Mouse (Mus musculus): ENCODE data around the gene Sdf4. TPM values are rescaled to one million over a fixed set of nuclear protein-coding genes. Genes with fewer than 3 reads are reported as not detected.

The Sdf4 gene
- polyA plus RNA-seq, 1 experiment from 2014 or later, result 73.2 TPM

GRCm38 (mm10) chr4:156021381-156021780, 28.7 kb downstream of the Sdf4 start:
- Histone ChIP-seq H3K4me1 (ENCODE audit: control insufficient read depth, low read depth, low read length) (peaks cover 5% of the 10 kb centered on the region; the same call in 1 of the 2 replicates), H3K9ac (ENCODE audit: low read depth, low read length) (no peak overlapping the region), H3K9me3 (replicated peaks; ENCODE audit: control insufficient read depth, low read length) (no peaks in the 10 kb centered on the region), H3K36me3 (ENCODE audit: control insufficient read depth, insufficient read depth) (no peaks in the 10 kb centered on the region), H3K4me2 (ENCODE audit: low read depth, low read length) (no peak overlapping the region), H3K27me3 (ENCODE audit: control insufficient read depth, insufficient read depth, low read depth, low read length) (no peaks in the 10 kb centered on the region), H3K27ac (ENCODE audit: low read length) (no peak overlapping the region), H3K4me3 (ENCODE audit: low read depth, low read length) (no peak overlapping the region)
- no peak for ATAC-seq (ENCODE audit: low read depth)
- 53% methylated on average over 3 of the region's 3 CpGs for WGBS (ENCODE audit: insufficient replicate concordance)

DNA sequence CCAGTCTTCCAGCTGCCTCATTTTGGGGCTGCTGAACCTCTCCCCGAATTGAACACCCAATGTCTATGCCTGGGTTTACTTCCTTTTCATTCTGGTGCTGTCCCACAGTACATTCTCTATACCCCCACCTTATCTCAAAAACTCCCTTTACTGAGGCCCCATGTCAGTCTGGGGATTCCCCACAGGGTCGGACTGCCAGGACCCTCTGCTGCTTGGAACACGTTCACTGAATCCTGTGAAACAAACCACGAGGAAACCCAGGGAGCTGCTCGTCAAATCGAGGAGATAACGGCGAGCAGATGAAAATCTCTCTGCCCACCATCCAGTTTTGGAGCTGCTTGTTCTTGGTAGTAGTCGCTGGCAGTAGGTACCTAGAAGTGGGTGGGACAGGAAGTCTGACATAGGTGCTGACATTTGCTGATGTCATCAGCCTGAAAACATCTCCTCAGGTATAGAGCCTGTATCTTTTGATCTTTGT, 29.3 kb downstream of the Sdf4 start:
- Histone ChIP-seq H3K36me3 (ENCODE audit: control insufficient read depth, insufficient read depth) (no peaks in the 10 kb centered on the region), H3K9ac (ENCODE audit: low read depth, low read length) (no peak overlapping the region), H3K27ac (ENCODE audit: low read length) (no peak overlapping the region), H3K4me1 (ENCODE audit: control insufficient read depth, low read depth, low read length) (peaks cover 6% of the 10 kb centered on the region; the same call in 1 of the 2 replicates), H3K9me3 (replicated peaks; ENCODE audit: control insufficient read depth, low read length) (no peaks in the 10 kb centered on the region), H3K4me2 (ENCODE audit: low read depth, low read length) (no peak overlapping the region), H3K27me3 (ENCODE audit: control insufficient read depth, insufficient read depth, low read depth, low read length) (no peaks in the 10 kb centered on the region), H3K4me3 (ENCODE audit: low read depth, low read length) (no peak overlapping the region)
- 19% methylated on average over 9 of the region's 9 CpGs for WGBS (ENCODE audit: insufficient replicate concordance)
- ATAC-seq (ENCODE audit: low read depth), result no peak

- Histone ChIP-seq H3K4me3 (ENCODE audit: low read depth, low read length) (no peak overlapping the region), H3K9me3 (replicated peaks; ENCODE audit: control insufficient read depth, low read length) (no peaks in the 10 kb centered on the region), H3K36me3 (ENCODE audit: control insufficient read depth, insufficient read depth) (no peaks in the 10 kb centered on the region), H3K4me2 (ENCODE audit: low read depth, low read length) (no peak overlapping the region), H3K27ac (ENCODE audit: low read length) (no peak overlapping the region), H3K4me1 (ENCODE audit: control insufficient read depth, low read depth, low read length) (peaks cover 6% of the 10 kb centered on the region; the same call in 1 of the 2 replicates), H3K9ac (ENCODE audit: low read depth, low read length) (no peak overlapping the region), H3K27me3 (ENCODE audit: control insufficient read depth, insufficient read depth, low read depth, low read length) (no peaks in the 10 kb centered on the region)
- 74% methylated on average over 9 of the region's 9 CpGs for WGBS (ENCODE audit: insufficient replicate concordance)
- no peak for ATAC-seq (ENCODE audit: low read depth)
These were observed 30.8 kb downstream of the Sdf4 start for GRCm38 (mm10) chr4:156023520-156023919.

GRCm38 (mm10) chr4:156024184-156024583, 31.5 kb downstream of the Sdf4 start:
- Histone ChIP-seq H3K4me2 (ENCODE audit: low read depth, low read length) (no peak overlapping the region), H3K36me3 (ENCODE audit: control insufficient read depth, insufficient read depth) (no peaks in the 10 kb centered on the region), H3K9me3 (replicated peaks; ENCODE audit: control insufficient read depth, low read length) (no peaks in the 10 kb centered on the region), H3K4me1 (ENCODE audit: control insufficient read depth, low read depth, low read length) (peaks cover 6% of the 10 kb centered on the region; the same call in 1 of the 2 replicates), H3K9ac (ENCODE audit: low read depth, low read length) (no peak overlapping the region), H3K27ac (ENCODE audit: low read length) (no peak overlapping the region), H3K4me3 (ENCODE audit: low read depth, low read length) (no peak overlapping the region), H3K27me3 (ENCODE audit: control insufficient read depth, insufficient read depth, low read depth, low read length) (no peaks in the 10 kb centered on the region)
- 81% methylated on average over 7 of the region's 7 CpGs for WGBS (ENCODE audit: insufficient replicate concordance)
- ATAC-seq (ENCODE audit: low read depth), result no peak

DNA sequence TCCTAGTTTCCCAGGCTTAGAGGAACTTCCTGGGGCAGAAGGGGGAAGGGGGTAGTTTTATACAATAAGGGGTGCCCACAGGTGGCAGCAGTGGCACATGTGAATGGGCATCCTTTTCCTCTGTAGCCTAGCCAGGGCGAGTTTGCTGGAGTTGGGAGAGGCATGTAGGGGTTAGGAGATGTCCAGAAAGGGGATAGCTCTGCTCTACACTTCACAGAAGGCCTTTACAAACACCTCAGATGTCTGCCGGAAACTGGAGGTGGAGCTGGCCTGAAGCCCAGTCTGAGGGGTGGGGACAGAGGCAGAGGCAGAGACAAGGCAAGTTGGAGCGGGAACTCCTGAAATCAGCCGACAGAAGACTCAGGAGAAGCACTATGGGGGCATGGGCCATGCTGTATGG, 33.3 kb downstream of the Sdf4 start, which contains the start of gene Tnfrsf18:
Gene Tnfrsf18 (plus strand): TSS at position 152 of the 400 bp plus-strand sequence.
- ATAC-seq (ENCODE audit: low read depth), result peak; percentile 16; the same call in 1 of the 2 replicates
- Histone ChIP-seq H3K4me2 (ENCODE audit: low read depth, low read length) (no peak within 1 kb of the TSS), H3K27ac (ENCODE audit: low read length) (no peak within 1 kb of the TSS), H3K36me3 (ENCODE audit: control insufficient read depth, insufficient read depth) (no peaks in the 10 kb centered on the region), H3K4me3 (ENCODE audit: low read depth, low read length) (no peak within 1 kb of the TSS), H3K27me3 (ENCODE audit: control insufficient read depth, insufficient read depth, low read depth, low read length) (no peaks in the 10 kb centered on the region), H3K9me3 (replicated peaks; ENCODE audit: control insufficient read depth, low read length) (no peaks in the 10 kb centered on the region), H3K4me1 (ENCODE audit: control insufficient read depth, low read depth, low read length) (peaks cover 8% of the 10 kb centered on the region; the same call in 1 of the 2 replicates), H3K9ac (ENCODE audit: low read depth, low read length) (no peak within 1 kb of the TSS)
- 35% methylated on average over 4 of the region's 4 CpGs for WGBS (ENCODE audit: insufficient replicate concordance)

DNA sequence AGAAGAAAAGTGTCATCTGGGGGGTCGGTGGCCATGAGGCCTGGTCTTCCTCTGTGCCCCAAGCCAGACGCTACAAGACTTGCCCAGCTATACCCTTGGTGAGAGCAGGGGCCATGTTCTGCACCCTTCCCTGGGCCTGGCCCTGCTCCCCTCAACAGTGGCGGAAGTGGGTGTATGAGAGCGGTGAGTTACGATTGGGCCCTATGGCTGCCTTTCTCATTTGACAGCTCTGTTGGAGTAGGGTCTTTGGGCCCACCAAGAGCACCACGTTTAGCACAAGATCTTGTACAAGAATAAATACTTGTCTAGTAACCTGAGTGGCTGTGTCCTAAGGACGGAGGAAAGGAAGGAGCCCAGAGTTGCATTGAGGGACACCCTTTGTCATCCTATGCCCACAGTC, 35.9 kb downstream of the Sdf4 start:
- Histone ChIP-seq H3K9me3 (replicated peaks; ENCODE audit: control insufficient read depth, low read length) (no peaks in the 10 kb centered on the region), H3K36me3 (ENCODE audit: control insufficient read depth, insufficient read depth) (no peaks in the 10 kb centered on the region), H3K27ac (ENCODE audit: low read length) (no peak overlapping the region), H3K4me1 (ENCODE audit: control insufficient read depth, low read depth, low read length) (peaks cover 11% of the 10 kb centered on the region; the same call in 1 of the 2 replicates), H3K4me3 (ENCODE audit: low read depth, low read length) (no peak overlapping the region), H3K4me2 (ENCODE audit: low read depth, low read length) (no peak overlapping the region), H3K27me3 (ENCODE audit: control insufficient read depth, insufficient read depth, low read depth, low read length) (no peaks in the 10 kb centered on the region), H3K9ac (ENCODE audit: low read depth, low read length) (no peak overlapping the region)
- ATAC-seq (ENCODE audit: low read depth), result no peak
- WGBS (ENCODE audit: insufficient replicate concordance), result 68% methylated on average over 7 of the region's 7 CpGs

GRCm38 (mm10) chr4:156030651-156031118, 38.0 kb downstream of the Sdf4 start:
- H3K9ac ChIP-seq (ENCODE audit: low read depth, low read length), result peak overlapping the region; percentile 35; the same call in 1 of the 2 replicates
- peaks cover 11% of the 10 kb centered on the region; the same call in 1 of the 2 replicates for H3K4me1 ChIP-seq (ENCODE audit: control insufficient read depth, low read depth, low read length)
- peak overlapping the region; percentile 52 for H3K4me2 ChIP-seq (ENCODE audit: low read depth, low read length)
- no peak for ATAC-seq (ENCODE audit: low read depth)
- no peak overlapping the region for H3K27ac ChIP-seq (ENCODE audit: low read length)
- H3K4me3 ChIP-seq (ENCODE audit: low read depth, low read length), result peak overlapping the region; percentile 55
- 52% methylated on average over 9 of the region's 9 CpGs for WGBS (ENCODE audit: insufficient replicate concordance)
- no peaks in the 10 kb centered on the region for H3K36me3 ChIP-seq (ENCODE audit: control insufficient read depth, insufficient read depth)
- peaks cover 16% of the 10 kb centered on the region for H3K27me3 ChIP-seq (ENCODE audit: control insufficient read depth, insufficient read depth, low read depth, low read length)
- no peaks in the 10 kb centered on the region for H3K9me3 ChIP-seq (replicated peaks; ENCODE audit: control insufficient read depth, low read length)

- 14% methylated on average over 7 of the region's 7 CpGs for WGBS (ENCODE audit: insufficient replicate concordance)
- Histone ChIP-seq H3K27me3 (ENCODE audit: control insufficient read depth, insufficient read depth, low read depth, low read length) (peaks cover 21% of the 10 kb centered on the region), H3K4me3 (ENCODE audit: low read depth, low read length) (peak overlapping the region; percentile 55), H3K4me1 (ENCODE audit: control insufficient read depth, low read depth, low read length) (peaks cover 7% of the 10 kb centered on the region; the same call in 1 of the 2 replicates), H3K36me3 (ENCODE audit: control insufficient read depth, insufficient read depth) (no peaks in the 10 kb centered on the region), H3K9ac (ENCODE audit: low read depth, low read length) (peak overlapping the region; percentile 35; the same call in 1 of the 2 replicates), H3K27ac (ENCODE audit: low read length) (peak overlapping the region; percentile 68), H3K9me3 (replicated peaks; ENCODE audit: control insufficient read depth, low read length) (no peaks in the 10 kb centered on the region), H3K4me2 (ENCODE audit: low read depth, low read length) (peak overlapping the region; percentile 52)
- ATAC-seq (ENCODE audit: low read depth), result peak; percentile 22
These were observed 38.6 kb downstream of the Sdf4 start for GRCm38 (mm10) chr4:156031255-156031592.

DNA sequence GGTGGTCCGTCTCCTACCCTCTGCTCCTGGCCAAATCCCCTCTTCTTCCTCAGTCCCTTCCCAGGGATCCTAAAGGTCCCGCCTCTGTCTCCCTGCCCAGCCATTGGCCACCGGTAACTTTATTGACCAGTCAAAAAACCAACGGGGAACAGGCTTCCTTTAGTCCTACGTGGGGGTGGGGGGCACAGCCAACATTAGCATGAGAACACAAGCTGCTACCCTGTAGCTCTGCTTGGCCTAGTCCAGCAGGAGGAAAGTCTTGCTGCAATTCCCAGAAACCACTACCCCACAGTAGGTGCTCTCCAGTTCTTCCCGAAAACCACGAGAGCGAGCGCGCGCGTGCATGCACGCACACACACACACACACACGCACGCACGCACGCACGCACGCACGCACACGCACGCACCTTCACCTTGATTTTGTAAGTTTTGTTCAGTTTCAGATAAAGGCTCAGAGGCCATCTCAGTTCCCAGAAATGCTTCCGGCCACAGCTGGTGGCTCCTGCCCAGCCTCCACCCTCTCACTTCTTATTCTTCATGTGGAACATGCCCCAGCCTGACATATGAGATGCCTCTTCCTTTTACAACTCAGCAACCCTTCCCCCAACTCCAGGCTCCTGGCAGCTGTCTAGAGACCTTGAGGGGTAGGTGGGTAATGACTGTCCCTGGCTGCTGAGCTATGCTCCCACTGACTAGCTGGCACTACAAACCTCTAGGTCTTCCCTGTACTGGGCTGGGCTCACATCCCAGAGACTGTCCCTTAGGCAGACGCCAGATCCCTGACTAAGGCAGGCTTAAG, 39.1 kb downstream of the Sdf4 start:
- peak overlapping the region; percentile 55 for H3K4me3 ChIP-seq (ENCODE audit: low read depth, low read length)
- peak; percentile 75 for ATAC-seq (ENCODE audit: low read depth)
- H3K27me3 ChIP-seq (ENCODE audit: control insufficient read depth, insufficient read depth, low read depth, low read length), result peaks cover 22% of the 10 kb centered on the region
- peak overlapping the region; percentile 68 for H3K27ac ChIP-seq (ENCODE audit: low read length)
- H3K9ac ChIP-seq (ENCODE audit: low read depth, low read length), result peak overlapping the region; percentile 35; the same call in 1 of the 2 replicates
- H3K36me3 ChIP-seq (ENCODE audit: control insufficient read depth, insufficient read depth), result no peaks in the 10 kb centered on the region
- H3K4me2 ChIP-seq (ENCODE audit: low read depth, low read length), result peak overlapping the region; percentile 52
- peaks cover 5% of the 10 kb centered on the region; the same call in 1 of the 2 replicates for H3K4me1 ChIP-seq (ENCODE audit: control insufficient read depth, low read depth, low read length)
- H3K9me3 ChIP-seq (replicated peaks; ENCODE audit: control insufficient read depth, low read length), result no peaks in the 10 kb centered on the region
- 4% methylated on average over 24 of the region's 24 CpGs for WGBS (ENCODE audit: insufficient replicate concordance)
